Mouse (Mus musculus) heart, postnatal 0 days (tissue): Measurements from ENCODE around the gene Tmem201.

Source experiments
- CTCF ChIP-seq: IDR thresholded peaks from 2 replicates; pipeline ENCODE4 v1.5.1; 2016; ENCODE audit warnings: antibody characterized with exemption, control low read depth, low read depth
- EP300 ChIP-seq: IDR thresholded peaks from 2 replicates; pipeline ENCODE4 v1.6.1; 2016; ENCODE audit warnings: antibody characterized with exemption, low read depth

GRCm38 (mm10) chr4:149722104-149723020, 15.5 kb downstream of the Tmem201 start:
- TF ChIP-seq CTCF (no peak), EP300 (no peak)
